Mouse (Mus musculus) gastrocnemius, postnatal 14 days (tissue): ENCODE measurements around the gene Dmgdh. TPM values are rescaled to one million over a fixed set of nuclear protein-coding genes. Genes with fewer than 3 reads are reported as not detected.

Experiments
- DNase-seq: peaks from one replicate; pipeline ENCODE4 v3.0.0; 2021; ENCODE audit warnings: mixed read lengths
- intact Hi-C: fragments of 180-260 bp; cut with DNase I; formaldehyde crosslinking; loops from one replicate; pipeline ENCODE4 v1.15.1; 2025; ENCODE audit warnings: low total_unique reads
- total RNA-seq, 2 experiments: library from RNA; stranded (reverse); gene quantifications; 2 replicates each; pipeline ENCODE4 v1.2.3; 2021

Gene Dmgdh
- total RNA-seq, 2 experiments from 2014 or later: not detected

GRCm38 (mm10) chr13:93705697-93706096 lies 31.5 kb downstream of the Dmgdh start:
- intact Hi-C loops: no loop called here
- no peak for DNase-seq

DNA sequence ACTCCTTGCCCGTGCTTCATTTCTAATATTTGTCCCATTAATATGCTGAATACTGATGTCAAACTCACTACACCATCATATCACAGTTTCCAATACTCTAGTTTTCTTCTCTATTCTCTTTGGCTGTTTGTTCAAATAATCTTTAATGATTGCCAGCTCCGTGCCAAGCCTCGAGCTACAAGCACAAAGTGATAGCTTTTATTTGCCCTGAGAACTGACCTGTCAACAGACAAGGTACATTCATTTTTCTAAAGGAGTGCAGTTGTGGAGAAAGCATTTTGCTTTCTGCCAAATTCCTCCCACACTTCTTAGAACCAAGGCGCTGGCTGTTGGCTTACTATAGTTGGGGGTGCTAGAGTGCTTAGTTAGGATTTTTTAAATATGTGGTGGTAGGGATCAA lies 33.0 kb downstream of the Dmgdh start:
- intact Hi-C loops: no loop called here
- no peak for DNase-seq

DNA sequence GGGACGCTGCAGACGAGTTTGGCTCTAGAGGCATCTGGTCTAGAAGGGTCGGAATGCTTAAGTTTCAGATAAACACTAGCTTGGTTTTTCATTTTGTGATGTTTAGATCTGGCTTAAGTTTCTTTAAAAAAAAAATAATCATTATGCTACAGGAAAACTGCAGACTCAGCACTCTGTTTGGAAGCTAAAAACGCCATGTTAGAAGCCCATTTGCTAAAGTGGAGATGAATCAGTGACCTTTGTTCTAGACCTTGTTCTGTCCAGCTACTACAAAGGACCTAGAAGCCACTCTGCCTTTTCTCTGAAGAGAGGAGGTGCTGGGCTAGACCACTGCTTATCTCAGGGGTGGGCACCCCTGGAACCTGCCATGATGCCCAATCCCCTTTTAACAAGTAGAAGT lies 36.1 kb downstream of the Dmgdh start:
- no peak for DNase-seq
- intact Hi-C loops: loop anchor here (10.0 kb wide), 1 partner anchor 96 kb away; no protein-coding TSS in a partner anchor

DNA sequence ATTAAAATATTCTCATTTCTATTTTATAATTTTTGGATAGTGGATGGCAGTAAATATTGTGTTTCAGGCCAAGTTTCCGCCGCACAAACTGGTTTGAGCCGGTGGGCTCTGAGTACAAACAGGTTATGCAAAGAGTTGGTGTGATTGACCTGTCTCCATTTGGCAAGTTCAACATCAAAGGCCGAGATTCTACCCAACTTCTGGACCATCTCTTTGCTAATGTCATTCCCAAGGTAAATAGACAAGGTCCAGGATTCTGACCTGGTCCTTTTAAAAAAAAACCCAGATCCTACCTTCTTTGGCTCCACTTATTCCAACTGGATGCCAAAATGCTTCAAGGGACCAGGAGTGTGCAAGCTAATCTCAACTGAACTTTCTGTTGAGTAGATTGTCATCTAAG lies 37.0 kb downstream of the Dmgdh start:
- intact Hi-C loops: loop anchor here (10.0 kb wide), 1 partner anchor 96 kb away; no protein-coding TSS in a partner anchor
- DNase-seq: no peak

DNA sequence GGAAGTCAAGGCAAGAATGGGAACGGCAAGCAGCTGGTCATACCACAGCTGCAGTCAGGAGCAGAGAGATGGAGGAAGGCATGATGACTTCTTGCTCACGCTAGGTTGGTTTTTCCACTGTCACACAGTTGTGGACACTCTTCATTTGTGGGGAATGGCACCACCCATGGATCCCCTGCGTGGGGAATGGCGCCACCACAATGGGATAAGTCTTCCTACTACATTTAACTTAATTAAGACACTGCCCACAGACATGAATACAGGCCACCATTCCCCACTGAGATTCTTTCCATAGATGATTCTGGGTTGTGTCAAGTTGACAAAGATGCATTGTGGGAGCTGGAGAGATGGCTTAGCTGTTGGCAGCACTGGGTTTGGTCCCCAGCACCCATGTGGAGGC lies 38.1 kb downstream of the Dmgdh start:
- no peak for DNase-seq
- intact Hi-C loops: loop anchor here (10.0 kb wide), 1 partner anchor 98 kb away; no protein-coding TSS in a partner anchor

- DNase-seq: no peak
- intact Hi-C loops: loop anchor here (10.0 kb wide), 1 partner anchor 99 kb away; no protein-coding TSS in a partner anchor
Measured at GRCm38 (mm10) chr13:93713826-93714225, 39.6 kb downstream of the Dmgdh start.

DNA sequence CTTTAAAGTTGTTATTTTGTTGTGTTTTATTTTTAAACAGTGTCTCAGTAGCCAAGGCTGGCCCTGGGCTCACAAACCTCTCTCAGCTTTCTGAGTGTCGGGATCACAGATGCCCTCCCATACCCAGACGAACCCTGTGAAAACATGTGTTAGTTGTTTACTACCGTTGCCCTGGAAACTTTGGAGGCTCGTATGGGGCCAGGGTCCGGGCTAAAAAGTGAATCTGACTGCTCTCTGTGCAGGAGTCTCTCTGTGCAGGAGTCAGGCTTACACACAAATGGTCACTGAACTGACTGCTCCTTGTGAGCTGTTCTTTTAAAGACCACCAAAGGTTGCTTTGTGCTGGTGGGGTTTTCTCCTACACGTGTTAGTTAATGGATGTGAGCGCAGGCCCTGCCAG lies 42.9 kb downstream of the Dmgdh start:
- intact Hi-C loops: loop anchor here (10.0 kb wide), 1 partner anchor 102 kb away; no protein-coding TSS in a partner anchor

DNA sequence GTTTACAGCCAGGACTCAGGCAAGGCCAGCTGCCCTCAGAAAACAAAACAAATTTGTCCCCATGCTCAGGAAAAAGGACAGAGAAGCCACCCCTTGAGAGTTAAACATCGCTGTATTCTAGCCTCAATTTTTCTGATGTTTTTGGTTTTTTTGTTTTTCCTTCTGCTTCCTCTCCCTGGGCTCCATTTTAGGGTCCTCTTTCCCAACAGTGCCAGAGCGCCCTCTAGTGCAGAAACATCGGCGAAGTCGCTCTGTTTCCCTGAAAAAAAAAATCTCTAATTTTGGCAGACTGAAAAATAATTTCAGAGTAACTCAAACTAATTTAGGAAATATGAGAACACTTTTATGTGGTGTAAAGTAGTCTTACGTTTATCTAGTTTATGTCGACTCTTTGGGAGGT lies 44.7 kb downstream of the Dmgdh start:
- DNase-seq: peak; percentile 71
- intact Hi-C loops: loop anchor here (10.0 kb wide), 1 partner anchor 104 kb away; no protein-coding TSS in a partner anchor

More for the DNA sequence above, 42.9 kb downstream of the Dmgdh start:
- no peak for DNase-seq

DNA sequence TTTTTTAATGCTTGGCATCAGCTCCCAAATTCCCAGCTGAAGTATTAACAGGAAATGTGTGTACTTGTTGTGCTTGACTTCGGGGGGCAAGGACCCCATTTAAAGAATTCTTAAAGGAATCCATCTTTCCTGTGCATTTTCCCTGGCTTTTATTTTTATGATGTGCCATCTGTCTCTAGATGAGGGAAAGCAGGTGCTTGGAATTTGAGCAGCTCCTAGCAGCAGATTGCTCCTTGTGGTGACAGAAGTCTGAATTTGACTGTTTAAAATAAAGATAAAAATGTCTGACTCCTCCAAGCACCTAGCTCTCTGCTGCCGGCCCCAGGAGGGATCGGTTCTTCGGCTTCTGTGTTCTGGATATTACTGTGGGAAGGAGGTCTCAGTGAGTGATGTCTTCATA lies 47.7 kb downstream of the Dmgdh start:
- intact Hi-C loops: no loop called here
- DNase-seq: no peak

DNA sequence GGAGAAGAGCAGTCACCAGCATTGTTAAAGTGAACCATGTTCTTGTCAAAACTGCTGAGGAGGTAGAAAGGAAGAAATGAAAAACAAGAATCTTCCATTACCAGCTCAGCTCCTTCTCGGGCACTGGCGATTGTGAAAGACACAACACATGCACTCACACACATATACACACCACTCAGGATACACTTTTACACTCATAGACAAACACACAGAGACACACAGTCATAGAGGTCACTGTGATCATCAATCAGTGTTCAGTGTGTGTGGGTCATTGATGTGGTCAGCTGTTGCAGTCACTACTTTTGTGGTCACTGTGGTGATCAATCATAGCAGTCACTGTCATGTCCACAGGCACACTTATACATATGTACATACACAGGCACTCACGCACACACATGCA lies 49.2 kb downstream of the Dmgdh start:
- DNase-seq: no peak
- intact Hi-C loops: no loop called here

- intact Hi-C loops: no loop called here
- no peak for DNase-seq
Measured at GRCm38 (mm10) chr13:93724206-93724605, 50.0 kb downstream of the Dmgdh start.

GRCm38 (mm10) chr13:93735131-93735636 lies 61.0 kb downstream of the Dmgdh start:
- no peak for DNase-seq
- intact Hi-C loops: no loop called here

GRCm38 (mm10) chr13:93744118-93744517 lies 69.9 kb downstream of the Dmgdh start:
- intact Hi-C loops: no loop called here

GRCm38 (mm10) chr13:93752597-93753400 lies 78.6 kb downstream of the Dmgdh start:
- DNase-seq: no peak

More at GRCm38 (mm10) chr13:93744118-93744517, 69.9 kb downstream of the Dmgdh start:
- no peak for DNase-seq

DNA sequence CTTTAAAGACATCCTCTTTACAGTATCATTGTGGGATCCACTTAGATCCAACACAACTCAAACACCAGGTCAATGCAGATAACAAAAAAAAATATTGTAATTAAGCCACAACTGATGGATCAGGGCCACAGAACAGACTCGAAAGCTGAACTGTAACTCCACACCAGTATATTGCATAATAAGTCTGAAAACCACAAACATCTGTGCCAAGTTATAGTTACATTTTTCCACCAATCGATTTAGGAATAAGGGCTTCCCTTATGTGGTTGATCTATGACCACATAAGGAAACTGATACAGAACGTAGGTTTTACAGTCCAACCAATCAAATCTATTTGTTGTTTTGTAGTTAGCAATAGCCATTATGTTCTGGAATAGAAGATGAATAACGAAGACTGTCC lies 80.9 kb downstream of the Dmgdh start:
- intact Hi-C loops: no loop called here

More at GRCm38 (mm10) chr13:93752597-93753400, 78.6 kb downstream of the Dmgdh start:
- intact Hi-C loops: no loop called here

GRCm38 (mm10) chr13:93756674-93757073 lies 82.4 kb downstream of the Dmgdh start:
- DNase-seq: no peak
- intact Hi-C loops: no loop called here

More for the DNA sequence above, 80.9 kb downstream of the Dmgdh start:
- no peak for DNase-seq

- DNase-seq: no peak
- intact Hi-C loops: no loop called here
Measured at GRCm38 (mm10) chr13:93757514-93757913, 83.3 kb downstream of the Dmgdh start.

- no peak for DNase-seq
- intact Hi-C loops: no loop called here
Measured at GRCm38 (mm10) chr13:93758149-93758898, 84.1 kb downstream of the Dmgdh start.

DNA sequence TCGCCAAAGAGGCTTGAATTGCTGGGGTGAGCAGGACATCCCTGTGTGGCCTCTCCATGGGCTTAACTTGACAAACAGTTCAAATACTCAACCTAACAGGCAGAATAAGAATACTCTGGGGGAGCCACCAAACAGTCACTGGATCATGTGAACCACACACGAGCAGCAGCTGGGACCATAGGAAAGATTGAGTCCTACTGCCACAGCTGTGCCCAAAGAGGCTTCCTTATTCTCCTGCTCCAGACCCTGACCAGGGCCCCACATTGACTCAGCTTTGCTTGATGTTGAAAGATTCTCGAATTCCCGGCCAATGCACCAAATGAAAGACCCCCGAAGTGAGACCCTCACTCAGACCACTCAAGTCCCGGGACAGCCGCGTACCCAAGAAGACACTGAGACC lies 87.6 kb downstream of the Dmgdh start:
- intact Hi-C loops: no loop called here
- no peak for DNase-seq

DNA sequence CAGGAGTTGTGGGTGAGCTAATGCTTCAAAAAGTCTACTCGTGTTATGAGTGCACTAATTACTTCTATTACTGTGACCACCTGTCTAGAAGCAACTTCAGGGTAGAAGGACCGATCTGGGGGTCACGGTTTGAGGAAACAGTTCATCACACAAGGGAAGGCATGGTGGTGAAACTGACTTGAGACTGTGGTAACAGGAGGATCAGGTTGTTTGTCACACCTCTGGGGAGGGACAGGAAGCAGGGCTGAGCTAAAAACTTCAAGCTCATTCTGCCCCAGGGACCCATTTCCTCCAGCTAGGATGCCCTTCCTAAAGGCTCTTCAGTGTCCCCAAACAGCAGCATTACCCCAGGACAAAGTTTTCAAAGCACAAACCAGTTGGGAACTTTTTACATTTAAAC lies 88.6 kb downstream of the Dmgdh start:
- no peak for DNase-seq
- intact Hi-C loops: no loop called here
